Mouse (Mus musculus): ENCODE results near the gene Npy.

Npy gene

DNA sequence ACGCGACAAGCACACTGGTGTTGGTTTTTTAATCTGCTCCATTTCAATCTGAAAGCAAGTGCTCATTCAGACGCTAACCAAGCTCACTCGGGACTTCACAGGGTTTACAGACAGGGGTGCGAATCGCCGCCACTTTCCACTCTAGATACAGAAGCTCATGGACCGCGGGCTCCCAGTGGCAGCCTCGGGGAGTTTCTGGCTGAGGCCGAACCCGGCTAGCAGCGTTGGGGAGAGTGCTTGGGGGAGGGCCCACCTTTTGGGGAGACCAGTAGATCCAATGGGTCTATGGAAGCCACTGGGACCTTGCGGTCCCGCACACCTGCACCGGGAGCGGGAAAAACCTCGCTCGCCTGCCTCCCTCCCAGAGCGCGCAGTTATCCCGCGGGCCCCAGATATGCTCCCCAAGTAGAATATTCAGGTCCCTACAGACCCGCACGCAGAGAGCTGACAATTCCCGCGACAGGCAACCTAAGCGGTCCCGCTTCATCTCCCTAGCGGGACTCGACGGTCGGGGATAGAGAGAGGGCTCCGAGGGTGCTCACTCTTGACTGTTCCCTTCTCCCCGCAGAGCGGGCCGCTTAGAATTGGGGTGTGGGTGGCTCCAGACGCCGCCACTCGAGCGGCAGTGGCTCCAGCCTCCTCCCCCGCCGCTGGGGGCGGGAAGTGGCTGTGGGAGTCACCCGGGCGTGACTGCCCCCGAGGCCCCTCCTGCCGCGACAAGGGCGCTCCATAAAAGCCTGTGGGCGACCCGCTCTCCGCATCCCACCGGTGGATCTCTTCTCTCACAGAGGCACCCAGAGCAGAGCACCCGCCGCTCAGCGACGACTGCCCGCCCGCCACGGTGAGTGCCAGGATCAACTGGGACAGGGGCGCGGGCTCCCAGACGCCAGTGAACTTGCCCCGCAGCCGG lies at the start of gene Npy:
Npy (plus strand) TSS at position 750 of the 910 bp plus-strand sequence.
- DNase-seq = peak; percentile 11

DNA sequence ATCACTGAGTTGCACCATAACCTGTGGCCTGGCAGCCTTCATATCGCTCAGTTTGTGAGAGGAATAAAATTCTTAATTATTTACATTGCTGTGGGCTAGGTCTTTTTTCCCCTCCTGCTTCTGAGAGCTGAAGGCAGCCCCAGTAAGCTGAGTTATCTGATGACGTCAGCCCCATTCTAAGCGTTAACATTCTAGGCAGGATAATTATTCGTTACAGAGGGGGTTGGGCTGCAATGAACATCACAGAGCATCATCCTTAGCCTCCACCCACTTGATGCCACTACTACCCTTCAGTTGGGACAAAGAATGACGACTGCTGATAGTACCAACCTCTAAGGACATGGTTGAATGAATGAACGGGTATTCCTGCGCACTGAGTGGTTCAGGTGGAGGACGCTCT lies 47.5 kb upstream of the Npy start:
- no peak for DNase-seq

DNA sequence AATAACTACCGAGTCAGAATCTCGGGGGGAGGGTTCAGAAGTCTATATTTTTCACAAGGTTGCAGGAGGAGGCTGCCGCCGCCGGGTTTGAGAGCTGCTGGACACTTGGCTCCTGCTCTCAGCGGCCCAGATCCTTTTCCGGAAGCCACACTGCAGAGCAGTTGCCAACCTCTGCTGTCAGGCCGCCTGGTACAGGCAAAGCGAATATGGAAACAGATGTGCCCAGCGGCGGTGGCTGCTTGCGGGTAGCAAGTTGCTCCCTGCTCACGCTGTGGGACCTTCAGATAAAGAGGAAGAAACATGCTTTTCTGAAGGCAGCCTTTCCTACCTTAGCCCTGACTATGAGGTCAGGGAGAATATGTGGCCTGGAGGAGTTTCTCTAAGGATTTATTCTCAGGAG lies 44.4 kb upstream of the Npy start:
- peak; percentile 12 for DNase-seq

DNA sequence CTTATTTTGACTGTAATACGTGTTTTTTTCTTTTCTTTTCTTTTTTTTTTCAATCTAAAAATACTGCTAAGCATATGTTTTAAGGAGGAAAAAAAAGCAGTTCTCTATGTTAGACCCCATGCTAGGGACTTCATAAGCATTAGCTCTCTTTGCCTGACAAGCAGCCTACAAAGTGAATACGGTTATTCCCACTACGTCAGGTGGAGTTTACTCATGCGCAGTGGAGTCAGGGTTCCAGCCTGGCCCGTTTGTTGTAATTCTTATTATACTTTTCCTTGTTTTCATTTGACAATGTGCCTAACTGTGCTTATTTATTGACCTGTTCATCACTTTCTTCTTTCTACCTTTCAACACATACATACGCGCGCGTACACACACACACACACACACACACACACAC lies 43.8 kb upstream of the Npy start:
- DNase-seq = no peak

DNA sequence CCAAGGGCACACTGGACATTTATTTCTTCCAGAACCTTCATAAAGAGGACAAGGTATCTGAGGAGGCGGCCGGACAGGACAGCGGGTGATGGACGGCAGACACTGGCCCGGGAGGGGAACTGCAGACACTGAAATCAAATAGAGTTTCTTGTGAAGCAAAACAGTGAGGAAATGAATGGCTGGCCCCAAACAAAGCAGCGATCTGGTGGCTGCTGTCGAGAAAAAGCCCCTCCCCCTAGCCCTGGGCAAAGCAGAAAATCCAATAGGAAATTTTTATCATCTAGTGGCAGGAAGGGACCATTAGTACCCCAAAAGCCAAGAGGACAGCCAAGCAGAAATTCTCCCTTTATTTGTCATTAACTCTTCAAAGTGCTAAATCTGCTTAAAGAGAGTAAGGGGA lies 42.9 kb upstream of the Npy start:
- DNase-seq = no peak

DNA sequence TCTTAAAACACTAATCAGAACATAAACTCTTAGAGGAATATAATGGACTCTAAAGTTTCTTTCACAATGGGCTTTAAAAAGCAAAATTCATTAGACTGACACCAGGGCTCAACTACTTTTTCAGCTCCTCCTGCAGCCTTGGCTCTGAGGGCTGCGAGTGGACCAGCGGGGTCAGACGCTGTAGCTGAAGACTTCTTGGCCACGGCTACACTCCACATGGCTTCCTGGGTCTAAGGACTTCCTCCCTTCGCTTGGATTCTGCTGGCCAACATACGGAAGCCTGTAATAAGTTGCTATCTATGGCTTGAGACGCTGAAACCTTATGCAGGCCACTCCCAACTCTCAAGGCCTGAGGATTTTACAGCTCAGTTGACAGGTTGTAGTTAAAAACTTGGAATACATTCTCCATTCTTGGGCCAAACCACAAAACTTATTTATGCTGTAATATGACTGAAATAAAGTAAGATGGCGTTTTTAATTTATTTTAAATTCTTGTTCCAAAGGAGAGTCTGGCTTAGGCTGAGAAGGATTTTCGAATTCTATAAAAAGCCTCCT lies 41.6 kb upstream of the Npy start:
- DNase-seq = no peak

DNA sequence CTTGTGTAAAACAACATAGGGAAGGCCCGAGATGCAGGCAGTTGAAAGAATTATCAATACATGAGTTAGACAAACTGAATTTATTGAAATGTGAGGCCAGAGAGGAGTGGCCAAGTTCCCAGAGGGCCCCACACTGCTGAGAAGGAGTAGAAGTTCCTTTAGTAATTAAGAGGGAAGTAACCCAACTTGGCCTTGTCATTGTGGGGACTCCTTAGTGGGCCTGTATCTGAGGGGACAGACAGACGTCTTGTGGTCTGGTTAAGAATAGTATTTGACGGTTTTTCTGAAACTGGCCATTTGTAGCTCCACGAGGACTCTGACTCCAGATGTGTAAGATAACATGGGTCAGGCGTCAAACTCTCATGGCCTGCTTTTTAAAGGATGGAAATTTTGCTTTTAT lies 40.7 kb upstream of the Npy start:
- no peak for DNase-seq

DNA sequence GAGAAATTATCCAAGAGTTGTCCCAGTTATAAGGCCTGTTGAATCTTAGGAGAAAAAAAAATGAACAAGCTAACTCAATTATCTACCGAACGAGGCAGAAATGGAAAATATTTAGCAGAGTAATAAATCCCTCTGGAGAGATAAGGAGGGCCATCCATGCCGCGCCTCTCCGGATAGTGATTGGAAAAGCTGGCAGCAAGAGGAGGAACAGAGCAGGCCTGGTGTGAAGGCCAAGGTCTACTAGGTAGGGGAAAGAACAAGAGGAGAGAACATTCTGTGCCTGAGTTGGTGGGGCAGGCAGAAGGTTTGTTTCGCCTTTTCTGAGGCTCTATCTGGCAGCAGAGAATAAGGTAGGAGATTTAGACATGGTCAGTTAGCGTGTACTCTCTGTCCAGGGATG lies 39.8 kb upstream of the Npy start:
- DNase-seq = no peak

DNA sequence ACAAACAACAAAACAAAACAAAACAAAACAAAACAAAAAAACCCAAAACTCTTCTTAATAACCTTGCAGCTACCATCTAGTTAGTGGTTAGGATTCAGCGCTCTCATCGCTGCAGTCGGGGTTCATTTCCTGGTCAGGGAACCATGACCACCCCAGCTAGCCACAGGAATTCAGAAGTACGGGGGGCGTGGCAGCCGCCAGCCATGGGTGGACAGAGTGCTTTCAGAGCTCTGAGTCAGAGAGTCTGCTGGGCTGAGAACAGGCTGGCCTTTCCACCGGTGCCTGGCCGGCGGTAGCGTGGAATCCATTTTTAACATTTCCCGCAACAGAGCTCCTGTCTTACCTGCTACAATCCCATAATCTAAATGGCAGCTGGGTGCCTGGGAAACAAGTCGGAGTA lies 30.0 kb upstream of the Npy start:
- no peak for DNase-seq

DNA sequence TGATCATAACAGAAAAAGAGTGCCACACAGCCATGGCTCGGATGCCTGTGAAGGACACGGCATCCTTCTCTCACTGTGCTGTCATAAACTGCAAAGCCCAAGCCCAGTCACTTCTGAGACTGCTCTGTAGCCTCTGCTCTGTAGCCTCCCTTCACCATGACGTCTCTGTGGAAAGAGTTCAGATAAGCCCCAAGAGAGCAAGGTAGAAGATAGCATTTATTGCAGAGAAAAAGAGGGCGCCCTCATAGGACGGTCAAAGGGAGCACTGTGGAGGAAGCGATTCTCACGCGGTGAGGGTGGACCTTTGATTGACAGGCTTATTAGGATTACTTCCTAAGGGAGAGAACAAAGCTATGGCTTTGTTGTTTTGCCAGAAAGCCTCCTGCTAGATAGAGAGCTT lies 18.4 kb upstream of the Npy start:
- no peak for DNase-seq

DNA sequence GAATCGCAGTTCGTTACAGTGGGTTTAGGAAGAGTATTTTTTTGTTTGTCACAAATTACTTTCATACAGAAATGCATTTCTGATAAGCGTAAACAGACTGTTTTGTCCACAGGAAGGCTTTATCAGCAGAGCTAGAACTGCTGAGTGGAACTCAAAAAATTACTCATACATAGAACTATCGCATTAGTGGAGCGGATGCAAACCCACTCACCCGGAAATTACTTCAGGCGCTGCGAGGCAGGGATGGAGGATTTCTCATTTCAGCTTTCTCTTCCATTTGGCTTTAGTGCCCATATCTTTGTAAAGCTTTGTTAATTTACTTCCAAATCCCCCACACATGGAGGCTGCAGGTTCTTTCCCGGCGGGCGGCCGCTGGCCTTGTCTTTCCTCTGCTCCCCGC lies 14.4 kb upstream of the Npy start:
- DNase-seq = no peak

DNA sequence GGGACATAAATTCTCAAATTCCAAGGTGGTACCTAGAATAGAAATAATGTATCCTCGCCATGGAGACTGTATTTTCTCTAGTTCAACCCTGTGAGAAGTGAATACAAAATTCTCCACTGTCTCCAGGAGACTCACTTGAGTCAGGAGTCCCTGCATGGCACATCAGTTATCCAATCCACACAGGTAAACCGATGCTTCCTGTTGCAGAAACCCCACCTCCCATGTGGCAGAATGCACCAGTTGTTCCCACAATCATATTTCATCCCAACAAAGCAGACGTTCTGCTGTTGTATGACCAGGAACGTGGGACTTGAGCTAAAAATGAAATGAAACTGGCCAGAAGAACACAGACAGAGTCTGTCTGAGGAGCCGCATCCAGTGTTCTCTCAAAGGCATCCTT lies 5.3 kb upstream of the Npy start:
- no peak for DNase-seq

DNA sequence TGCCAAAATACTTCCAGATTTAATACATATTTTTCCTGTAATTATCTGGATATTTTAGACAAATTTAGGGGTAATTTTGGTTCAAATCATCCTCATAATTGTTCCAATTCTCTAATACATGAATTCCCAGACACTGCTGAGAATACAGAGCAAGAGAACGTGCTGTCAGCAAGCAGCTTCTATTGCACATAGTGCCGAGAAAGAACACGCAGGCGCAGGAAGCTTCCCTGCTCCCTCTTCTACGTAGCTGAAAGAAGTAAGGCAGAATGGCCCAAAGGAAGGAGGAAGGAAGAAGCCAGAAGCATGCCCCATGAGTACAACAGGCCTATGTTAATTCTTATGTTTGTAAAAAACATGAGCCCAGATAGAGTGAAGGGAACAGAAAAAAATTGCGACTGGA lies 4.9 kb upstream of the Npy start:
- no peak for DNase-seq

DNA sequence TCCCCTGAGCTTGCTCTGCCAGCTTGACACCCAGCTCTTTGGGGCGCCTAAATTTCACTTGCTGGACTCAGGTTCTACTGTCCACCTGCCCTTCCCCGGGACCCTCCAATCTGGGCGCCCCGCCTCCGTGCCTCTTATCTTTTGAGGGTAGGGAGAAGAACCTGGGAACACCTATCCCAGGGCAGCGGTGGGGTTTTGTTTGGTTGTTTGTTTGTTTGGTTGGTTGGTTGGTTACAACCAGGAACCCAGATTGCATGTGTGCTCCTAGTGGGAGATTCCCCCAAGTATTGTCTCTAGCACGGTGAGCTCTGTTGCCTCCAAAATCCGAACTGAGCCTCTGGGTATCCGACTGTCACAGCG lies 341 bp downstream of the Npy start:
- DNase-seq = no peak

DNA sequence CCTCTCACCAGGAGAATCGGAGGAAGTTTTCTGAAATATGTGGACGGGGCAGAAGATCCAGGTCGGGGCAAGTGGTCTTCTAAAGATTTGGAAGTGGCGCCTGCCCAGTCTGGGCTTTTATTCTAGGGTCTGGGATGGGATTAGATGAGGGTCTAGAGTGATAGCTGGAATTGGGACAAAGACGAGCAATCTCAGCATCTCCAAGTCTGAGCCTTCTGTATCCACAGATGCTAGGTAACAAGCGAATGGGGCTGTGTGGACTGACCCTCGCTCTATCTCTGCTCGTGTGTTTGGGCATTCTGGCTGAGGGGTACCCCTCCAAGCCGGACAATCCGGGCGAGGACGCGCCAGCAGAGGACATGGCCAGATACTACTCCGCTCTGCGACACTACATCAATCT lies 861 bp downstream of the Npy start:
- no peak for DNase-seq

DNA sequence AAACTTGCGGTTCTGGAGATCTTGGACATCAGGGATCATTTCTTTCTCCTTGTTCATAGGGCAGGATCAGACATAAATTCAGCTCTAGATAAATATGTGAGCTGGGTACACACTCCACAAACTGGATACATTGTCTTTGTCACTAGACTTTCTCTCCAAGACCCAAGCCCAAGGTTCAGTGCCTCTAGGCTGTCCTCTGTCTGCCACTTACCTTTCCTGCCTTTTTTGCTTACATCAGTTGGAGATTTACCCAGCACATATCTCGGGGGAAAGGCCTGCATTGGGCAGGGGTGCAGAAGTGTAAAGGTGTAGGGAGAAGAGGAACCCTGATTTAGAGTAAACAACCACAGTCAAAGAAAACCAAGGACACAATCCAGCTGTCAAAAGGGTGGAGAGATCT lies 1.3 kb downstream of the Npy start:
- no peak for DNase-seq

DNA sequence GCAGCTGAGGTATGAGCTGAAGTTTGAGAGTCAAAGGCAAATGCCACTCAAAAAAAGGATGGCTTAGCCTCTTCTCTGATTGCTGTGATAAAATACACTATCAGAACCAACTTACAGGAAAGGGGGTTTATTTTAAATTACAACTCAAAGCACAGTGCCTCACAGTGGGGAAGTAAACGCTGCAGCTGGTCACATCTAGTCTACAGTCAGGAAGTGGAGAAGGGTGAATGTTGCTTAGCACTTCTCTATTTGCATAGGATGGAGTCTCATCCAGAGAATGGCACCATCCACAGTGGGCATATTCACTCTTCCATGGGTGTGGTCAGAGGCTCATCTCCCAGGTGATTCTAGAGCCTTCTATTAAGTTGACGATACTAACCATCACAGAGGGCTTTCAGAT lies 9.1 kb downstream of the Npy start:
- DNase-seq = no peak

DNA sequence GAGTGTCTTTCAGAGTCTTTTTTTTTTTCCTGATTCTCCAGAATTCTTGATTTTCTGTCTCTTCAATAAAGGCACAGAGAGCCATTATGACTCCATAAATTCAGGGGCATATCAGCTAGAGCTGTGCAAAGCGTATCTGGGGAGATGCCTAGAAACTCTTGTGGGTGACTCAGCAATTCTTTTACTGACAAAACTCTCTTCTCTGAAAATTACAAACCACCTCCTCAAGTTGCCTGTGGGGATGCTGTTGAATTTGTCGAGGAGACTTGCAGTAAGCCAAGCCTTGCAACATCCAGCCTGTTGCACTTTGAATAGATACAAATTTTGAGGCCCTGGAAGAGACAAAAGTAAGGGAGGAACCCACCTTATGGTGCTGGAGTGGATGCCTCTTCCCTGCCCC lies 34.3 kb downstream of the Npy start:
- DNase-seq = no peak

DNA sequence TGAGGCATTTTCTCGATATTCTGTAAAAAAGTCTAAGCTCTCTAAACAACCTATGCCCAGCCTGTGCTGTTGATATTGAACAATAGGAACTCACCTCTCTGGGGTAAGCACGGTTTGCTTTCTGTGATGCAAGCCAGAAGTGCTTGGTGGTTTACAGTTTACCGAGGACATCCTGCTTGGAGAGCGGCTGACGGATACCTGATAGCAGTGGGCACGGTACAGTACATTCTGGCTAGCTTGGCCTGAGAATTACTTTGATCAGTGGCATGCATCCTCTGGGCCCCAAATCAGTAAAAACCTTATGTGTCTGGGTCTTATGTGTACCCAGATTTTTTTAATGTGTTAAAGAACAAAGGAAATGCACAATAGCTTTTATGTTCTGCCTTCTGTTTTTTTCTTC lies 45.1 kb downstream of the Npy start:
- DNase-seq = no peak

DNA sequence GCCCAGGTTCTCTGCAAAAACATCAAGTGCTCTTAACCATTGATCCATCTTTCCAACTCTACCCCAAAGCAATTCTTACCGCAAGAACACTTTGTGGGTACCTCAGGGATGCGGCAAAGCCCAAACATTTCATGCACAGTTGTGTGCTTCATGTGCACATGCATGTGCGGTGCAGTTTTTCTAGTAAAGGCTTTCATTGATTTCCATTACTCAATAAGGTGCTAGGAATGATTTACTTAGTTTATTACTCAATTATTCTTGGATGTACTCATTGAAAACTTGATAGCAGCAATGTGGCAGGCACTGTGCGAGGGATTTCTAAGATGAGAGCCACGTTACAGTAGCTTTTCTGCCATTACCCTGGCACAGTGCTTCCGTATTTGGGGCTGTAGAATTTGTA lies 48.6 kb downstream of the Npy start:
- no peak for DNase-seq

DNA sequence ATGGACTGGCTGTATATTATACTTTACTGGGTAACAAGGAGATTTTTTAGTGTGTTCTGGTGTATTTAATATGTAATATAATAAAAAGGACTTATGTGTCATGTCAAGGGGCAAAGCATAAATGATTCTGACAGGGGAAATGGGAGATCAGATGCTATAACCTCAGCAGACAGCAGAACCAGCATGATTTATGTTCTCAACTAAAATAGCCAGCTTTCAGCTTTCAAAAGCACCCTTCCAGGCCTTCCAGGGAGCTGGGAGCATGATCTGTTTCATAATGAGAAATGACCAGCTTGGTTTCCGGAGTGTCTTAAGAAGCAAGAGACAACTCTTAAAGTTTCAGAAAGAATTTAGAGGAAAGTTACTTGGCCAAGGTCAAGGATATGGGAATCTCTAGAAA lies 51.0 kb downstream of the Npy start:
- no peak for DNase-seq

DNA sequence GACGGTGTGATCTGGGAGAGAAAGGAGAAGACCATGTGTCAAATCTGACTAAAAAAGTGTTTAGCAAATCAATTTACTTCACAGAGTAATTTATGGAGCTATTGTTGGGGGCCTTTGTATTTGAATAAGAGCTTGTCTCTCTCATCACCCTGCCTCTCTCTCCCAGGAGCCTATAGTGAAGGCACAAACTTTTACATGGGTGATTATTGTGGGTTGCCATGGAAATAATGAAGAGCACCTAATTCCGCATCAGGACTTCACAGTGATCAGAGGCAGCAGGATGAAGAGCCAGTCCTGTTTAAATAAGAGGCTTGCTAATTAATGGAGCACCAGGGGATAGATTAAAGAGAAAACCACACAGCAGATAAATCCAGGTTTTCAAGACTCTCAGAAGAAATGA lies 52.6 kb downstream of the Npy start:
- DNase-seq = no peak

DNA sequence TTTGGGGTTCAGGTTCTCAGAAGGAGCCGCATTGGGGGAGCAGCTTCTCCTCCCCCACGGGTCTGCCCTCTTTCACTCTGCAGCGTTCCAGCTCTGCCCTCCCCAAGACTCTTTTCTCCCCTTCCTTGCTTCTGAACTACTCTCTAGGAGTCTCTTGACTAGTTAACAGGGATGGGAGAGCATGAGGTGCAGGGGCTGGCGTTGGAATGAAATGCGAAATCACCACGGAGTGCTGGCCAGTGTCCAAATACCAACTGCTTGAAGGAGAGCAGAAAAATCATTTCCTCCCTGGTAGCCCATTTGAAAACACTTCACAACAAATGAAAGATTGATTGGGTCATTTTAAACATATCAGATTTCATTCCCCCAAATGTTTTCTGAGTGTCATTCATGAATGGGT lies 53.3 kb downstream of the Npy start:
- DNase-seq = no peak
